Mouse (Mus musculus): ENCODE data around the gene Gm28051. TPM values are rescaled to one million over a fixed set of nuclear protein-coding genes. Genes with fewer than 3 reads are reported as not detected.

Gm28051 gene
- polyA plus RNA-seq, 1 experiment from 2014 or later, result not detected

DNA sequence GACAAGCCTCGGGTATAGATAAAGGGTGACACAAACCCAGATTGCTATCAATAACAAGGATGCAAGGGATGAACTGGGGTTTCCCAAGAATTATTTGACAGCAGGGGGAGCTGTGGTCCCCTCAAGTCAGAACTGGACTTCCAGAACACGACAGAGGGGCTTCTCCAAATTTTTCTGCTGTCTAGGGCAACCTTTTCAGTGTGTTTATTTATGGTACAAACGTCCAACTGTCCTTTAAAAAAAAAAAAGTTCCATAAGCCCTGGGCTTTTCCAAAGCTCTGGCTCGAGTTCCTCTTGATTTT, 54.5 kb downstream of the Gm28051 start:
- peaks cover 13% of the 10 kb centered on the region; the same call in 1 of the 2 replicates for H3K27me3 ChIP-seq
- H3K4me2 ChIP-seq, result peak overlapping the region; percentile 91
- H3K4me1 ChIP-seq, result peaks cover 63% of the 10 kb centered on the region
- H3K27ac ChIP-seq, result peak overlapping the region; percentile 71
- H3K36me3 ChIP-seq (replicated peaks), result no peaks in the 10 kb centered on the region
- ATAC-seq (ENCODE audit: low FRiP score), result no peak
- peak overlapping the region; percentile 83 for H3K9ac ChIP-seq
- peak overlapping the region; percentile 82 for H3K4me3 ChIP-seq (replicated peaks)
- H3K9me3 ChIP-seq, result no peaks in the 10 kb centered on the region
- 5% methylated on average over 4 of the region's 4 CpGs for WGBS

DNA sequence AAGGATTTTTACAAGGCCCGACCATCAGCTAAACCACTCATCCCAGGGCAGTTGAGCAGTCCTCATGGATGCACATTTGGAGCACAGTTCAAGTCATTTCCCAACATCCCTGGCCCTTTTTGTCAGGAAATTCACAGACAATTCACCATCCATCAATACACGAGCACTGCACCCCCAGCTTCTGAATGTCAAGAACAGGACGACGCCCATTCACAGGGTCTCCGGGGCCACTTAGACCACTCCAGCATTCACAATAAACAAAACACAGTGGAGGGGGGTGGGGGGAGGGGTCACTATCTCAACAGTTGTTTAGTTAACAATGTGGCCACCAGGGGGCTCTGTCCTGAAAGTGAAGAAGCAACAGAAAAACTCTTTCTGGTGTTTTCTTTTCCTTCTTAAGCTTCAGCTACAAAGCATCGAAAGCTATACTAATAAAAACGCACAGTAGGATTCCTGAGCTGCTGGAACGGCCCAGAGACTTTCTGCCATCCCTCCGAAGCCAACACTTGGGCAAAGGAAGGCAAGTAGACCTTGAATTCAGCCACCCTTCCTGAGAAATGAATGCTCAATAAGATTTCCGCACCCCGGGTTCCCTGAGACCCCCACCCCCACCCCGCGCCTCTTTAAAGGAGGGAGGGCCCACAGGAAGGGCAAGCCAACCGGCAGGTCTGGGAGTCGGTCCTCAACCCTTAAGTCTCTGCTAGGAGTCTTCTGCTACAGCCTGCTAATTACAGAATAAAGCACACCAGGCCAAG, 55.0 kb downstream of the Gm28051 start:
- Histone ChIP-seq H3K9me3 (no peaks in the 10 kb centered on the region), H3K9ac (no peak overlapping the region; the same call in 1 of the 2 replicates), H3K4me1 (peaks cover 68% of the 10 kb centered on the region), H3K4me3 (replicated peaks) (peak overlapping the region; percentile 82), H3K27ac (peak overlapping the region; percentile 71), H3K4me2 (peak overlapping the region; percentile 91), H3K27me3 (0 out of 2 replicates have a peak, but pooled peaks cover 9% of the 10 kb centered on the region), H3K36me3 (replicated peaks) (no peaks in the 10 kb centered on the region)
- no peak for ATAC-seq (ENCODE audit: low FRiP score)
- WGBS, result 4% methylated on average over 15 of the region's 15 CpGs

DNA sequence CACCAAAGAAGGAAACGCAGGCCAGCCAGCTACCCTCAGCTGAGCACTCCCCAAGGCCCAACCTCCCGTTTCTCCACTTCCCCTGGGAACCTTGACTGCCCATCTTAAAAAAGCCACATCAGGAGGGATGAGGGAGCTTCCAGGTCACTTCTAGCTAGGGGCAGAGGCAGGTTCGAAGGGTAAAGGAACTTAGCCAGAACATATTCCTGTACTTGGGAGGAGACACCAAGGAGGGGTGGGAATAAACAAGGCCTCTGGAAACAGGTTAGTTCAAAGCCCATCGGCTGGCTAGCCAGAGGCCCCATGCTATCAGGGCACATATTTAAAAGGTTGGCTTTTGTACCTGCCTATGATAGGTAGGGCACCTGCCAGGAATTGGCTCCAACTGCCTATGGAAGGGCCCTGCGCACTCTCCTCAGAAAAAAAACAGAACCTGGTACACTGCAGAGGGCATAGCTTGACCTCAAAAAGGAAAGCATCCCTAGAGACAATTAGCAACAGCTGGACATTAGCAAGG, 55.8 kb downstream of the Gm28051 start:
- Histone ChIP-seq H3K4me1 (peaks cover 76% of the 10 kb centered on the region), H3K27me3 (0 out of 2 replicates have a peak, but pooled peaks cover 4% of the 10 kb centered on the region), H3K36me3 (replicated peaks) (no peaks in the 10 kb centered on the region), H3K9ac (no peak overlapping the region), H3K27ac (no peak overlapping the region), H3K4me2 (0 out of 2 replicates have a peak overlapping the region, but pooled peaks have one; percentile 91), H3K4me3 (replicated peaks) (no peak overlapping the region), H3K9me3 (no peaks in the 10 kb centered on the region)
- 92% methylated on average over 5 of the region's 5 CpGs for WGBS
- no peak for ATAC-seq (ENCODE audit: low FRiP score)

DNA sequence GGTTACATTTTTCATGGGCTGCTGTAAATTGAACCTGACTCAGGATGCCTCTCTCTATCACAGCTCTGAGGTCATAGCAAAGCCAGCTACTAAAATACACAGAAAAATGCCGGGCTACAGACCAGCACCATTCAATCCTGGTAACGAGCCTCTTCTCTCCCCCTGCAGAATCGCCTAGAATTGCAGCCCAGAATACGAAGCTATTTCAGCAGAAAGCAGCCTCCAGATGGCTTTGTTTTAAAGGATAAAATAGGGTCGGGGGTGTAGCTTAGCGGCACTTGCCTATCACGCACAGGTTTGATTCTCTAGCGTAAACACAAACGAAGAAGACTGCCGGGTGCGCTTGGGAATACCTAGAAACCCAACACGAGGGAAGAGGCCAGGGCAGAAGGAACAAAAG, 57.1 kb downstream of the Gm28051 start:
- Histone ChIP-seq H3K9me3 (no peaks in the 10 kb centered on the region), H3K4me2 (no peak overlapping the region), H3K9ac (no peak overlapping the region), H3K4me1 (peaks cover 80% of the 10 kb centered on the region), H3K4me3 (replicated peaks) (no peak overlapping the region), H3K27ac (no peak overlapping the region), H3K36me3 (replicated peaks) (no peaks in the 10 kb centered on the region), H3K27me3 (no peaks in the 10 kb centered on the region)
- 50% methylated on average over 12 of the region's 12 CpGs for WGBS
- no peak for ATAC-seq (ENCODE audit: low FRiP score)

DNA sequence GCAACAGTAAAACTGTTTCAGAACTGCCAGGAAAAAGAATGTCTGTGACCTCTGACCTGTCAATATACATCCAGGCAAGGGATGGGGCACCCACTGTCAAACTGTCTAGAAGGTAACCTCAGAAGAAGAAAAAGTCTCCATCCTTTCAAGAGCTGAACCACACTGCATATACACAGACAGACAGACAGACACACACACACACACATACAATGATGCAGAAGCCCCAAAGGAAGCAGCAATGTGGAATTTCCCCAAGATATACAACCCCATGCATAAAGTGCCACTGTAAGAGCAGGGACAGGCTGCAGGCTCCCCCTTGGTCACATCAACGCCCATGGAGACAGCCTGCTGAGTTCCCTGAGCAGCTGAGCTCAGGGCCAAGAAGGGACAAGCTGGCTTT, 58.4 kb downstream of the Gm28051 start:
- Histone ChIP-seq H3K4me2 (no peak overlapping the region; the same call in 1 of the 2 replicates), H3K4me3 (replicated peaks) (no peak overlapping the region), H3K9me3 (no peaks in the 10 kb centered on the region), H3K9ac (peak overlapping the region; percentile 26; the same call in 1 of the 2 replicates), H3K27me3 (no peaks in the 10 kb centered on the region), H3K27ac (peak overlapping the region; percentile 88), H3K4me1 (peaks cover 83% of the 10 kb centered on the region), H3K36me3 (replicated peaks) (no peaks in the 10 kb centered on the region)
- 21% methylated on average over 1 of the region's 1 CpGs for WGBS
- no peak for ATAC-seq (ENCODE audit: low FRiP score)

DNA sequence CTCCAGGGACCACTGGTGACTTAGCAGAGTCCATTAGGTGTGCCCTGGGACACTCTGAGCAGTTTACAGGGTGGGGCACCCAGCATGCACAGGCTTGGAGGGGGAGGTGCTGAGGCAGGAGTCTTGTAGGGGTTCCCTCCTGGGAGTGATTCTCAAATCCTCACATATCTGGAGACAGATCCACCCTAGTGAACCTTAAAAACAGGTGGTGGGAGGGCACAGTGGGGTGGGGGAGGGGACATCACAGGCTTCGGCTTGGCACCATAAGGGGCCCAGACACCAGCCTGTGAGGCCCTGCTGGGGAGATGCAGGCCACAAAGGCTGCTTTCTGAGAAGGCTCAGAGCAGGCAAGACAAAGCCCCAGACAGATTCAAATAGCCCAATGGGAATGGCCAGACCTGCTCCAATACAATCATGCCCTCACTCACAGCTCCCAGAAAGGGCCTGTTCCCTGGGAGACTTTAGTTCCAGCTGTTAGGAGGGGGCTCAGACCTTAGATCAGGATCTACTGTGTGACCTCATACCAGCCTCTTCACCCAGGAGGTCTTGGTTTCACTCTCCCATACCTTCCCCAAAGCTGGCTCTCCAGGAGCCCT, 59.4 kb downstream of the Gm28051 start:
- Histone ChIP-seq H3K4me2 (peak overlapping the region; percentile 13), H3K27ac (peak overlapping the region; percentile 88), H3K9ac (peak overlapping the region; percentile 44), H3K9me3 (no peaks in the 10 kb centered on the region), H3K27me3 (no peaks in the 10 kb centered on the region), H3K4me3 (replicated peaks) (no peak overlapping the region), H3K36me3 (replicated peaks) (no peaks in the 10 kb centered on the region), H3K4me1 (peaks cover 73% of the 10 kb centered on the region)
- 0% methylated on average over 1 of the region's 1 CpGs for WGBS
- peak; percentile 68 for ATAC-seq (ENCODE audit: low FRiP score)

DNA sequence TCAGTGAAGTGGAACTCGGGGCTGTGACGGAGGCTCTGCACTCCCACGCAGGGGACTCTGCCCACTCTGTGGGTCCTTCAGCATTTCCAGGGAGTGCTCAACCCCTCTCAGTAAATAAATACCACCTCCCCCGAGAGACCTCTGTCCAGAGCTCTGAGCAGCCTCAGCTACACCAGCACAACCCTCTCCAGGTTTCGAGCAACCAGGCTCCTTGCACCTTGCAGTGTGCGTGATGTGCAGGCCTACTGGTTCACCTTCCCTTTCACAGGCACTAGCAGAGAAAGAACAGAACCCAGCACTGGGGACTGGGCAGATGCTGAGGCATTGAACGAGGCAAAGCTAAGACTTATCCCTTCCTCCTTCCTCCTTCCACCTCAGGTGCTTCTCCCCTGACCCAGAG, 60.2 kb downstream of the Gm28051 start:
- Histone ChIP-seq H3K4me3 (replicated peaks) (no peak overlapping the region), H3K4me2 (no peak overlapping the region), H3K36me3 (replicated peaks) (no peaks in the 10 kb centered on the region), H3K27me3 (no peaks in the 10 kb centered on the region), H3K9ac (no peak overlapping the region), H3K9me3 (no peaks in the 10 kb centered on the region), H3K27ac (peak overlapping the region; percentile 88), H3K4me1 (peaks cover 65% of the 10 kb centered on the region)
- WGBS, result 82% methylated on average over 7 of the region's 7 CpGs
- no peak for ATAC-seq (ENCODE audit: low FRiP score)

DNA sequence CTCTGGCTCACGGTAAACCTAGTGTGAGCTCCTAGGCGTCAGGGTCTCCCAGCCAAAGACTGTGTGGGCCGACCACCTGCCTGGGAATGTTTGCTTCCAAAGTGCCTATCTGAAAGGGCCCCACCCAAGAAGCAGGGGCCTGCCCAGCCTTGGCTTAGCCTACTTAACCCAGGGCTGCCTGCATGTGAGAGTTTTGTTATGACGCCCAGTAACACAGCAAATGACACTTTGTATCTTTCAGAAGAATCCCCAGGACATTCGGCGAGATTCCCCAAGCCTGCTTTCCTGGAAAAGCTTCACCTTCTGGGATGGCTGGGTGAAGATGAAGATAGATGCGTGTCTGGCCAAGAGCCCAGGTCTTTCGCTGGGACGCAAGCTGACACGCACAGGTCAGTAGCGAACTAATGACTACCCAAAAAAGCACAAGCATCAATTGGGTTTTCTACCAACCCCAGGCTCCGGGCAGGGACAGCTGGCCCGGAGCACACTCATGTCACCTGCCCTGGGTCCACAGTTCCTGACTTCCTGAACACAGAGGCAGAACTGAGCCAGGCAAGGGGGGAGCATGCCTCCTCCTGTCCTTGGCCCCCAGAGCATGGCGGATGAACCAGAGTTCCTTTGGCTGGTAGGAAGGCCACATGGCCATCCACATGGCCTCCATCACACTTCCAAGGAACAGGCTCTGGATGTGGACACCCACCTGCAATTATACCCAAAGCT, 60.8 kb downstream of the Gm28051 start:
- Histone ChIP-seq H3K27ac (peak overlapping the region; percentile 88; the same call in 1 of the 2 replicates), H3K4me1 (peaks cover 59% of the 10 kb centered on the region), H3K27me3 (no peaks in the 10 kb centered on the region), H3K4me3 (replicated peaks) (no peak overlapping the region), H3K9me3 (no peaks in the 10 kb centered on the region), H3K4me2 (no peak overlapping the region), H3K9ac (no peak overlapping the region), H3K36me3 (replicated peaks) (no peaks in the 10 kb centered on the region)
- 89% methylated on average over 14 of the region's 14 CpGs for WGBS
- ATAC-seq (ENCODE audit: low FRiP score), result no peak

DNA sequence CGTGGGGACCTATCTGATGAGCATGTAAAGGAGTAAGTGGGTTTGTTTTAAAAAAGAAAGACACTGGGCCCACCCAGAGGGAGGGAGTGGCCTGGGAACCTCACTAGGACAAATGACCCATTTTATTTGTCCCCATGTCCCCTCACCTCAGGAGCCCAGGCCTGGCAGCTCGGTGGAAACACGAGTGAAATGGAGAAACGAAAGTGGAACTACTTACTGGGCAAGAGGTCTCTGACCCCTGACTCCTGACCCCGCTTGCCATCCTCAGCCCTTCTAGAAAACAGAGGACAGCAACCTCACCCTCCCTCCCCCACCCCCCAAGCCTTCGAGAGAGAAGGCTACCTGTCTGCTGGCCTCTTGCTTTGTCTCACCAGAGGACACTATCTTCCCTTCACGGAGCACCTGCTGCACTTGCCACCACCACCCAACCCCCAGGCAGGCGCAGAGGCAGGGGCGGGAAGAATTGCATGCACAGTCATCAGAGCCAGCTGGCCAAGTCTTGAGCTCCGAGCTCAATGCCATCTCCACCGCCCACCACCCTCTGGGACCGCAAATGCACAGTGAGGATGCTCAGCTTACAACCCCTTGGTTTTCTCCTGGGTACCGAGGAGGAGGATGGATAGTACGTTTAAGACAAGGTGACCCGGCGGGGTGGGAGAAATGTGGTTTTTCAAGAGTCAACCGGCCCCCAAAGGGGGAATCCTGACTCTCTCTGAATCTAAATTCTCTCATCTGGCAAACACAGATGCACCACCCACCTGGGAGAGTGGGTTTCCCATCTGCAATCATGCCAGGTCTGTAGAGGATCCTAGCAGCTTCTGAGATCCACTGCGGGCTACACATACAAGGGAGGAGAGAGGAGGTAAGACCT, 62.0 kb downstream of the Gm28051 start:
- no peaks in the 10 kb centered on the region for H3K27me3 ChIP-seq
- no peak overlapping the region for H3K4me2 ChIP-seq
- peaks cover 57% of the 10 kb centered on the region for H3K4me1 ChIP-seq
- no peak for ATAC-seq (ENCODE audit: low FRiP score)
- no peaks in the 10 kb centered on the region for H3K36me3 ChIP-seq (replicated peaks)
- H3K9me3 ChIP-seq, result no peaks in the 10 kb centered on the region
- H3K4me3 ChIP-seq (replicated peaks), result no peak overlapping the region
- no peak overlapping the region for H3K27ac ChIP-seq
- H3K9ac ChIP-seq, result 0 out of 2 replicates have a peak overlapping the region, but pooled peaks have one; percentile 12
- WGBS, result 63% methylated on average over 18 of the region's 18 CpGs

DNA sequence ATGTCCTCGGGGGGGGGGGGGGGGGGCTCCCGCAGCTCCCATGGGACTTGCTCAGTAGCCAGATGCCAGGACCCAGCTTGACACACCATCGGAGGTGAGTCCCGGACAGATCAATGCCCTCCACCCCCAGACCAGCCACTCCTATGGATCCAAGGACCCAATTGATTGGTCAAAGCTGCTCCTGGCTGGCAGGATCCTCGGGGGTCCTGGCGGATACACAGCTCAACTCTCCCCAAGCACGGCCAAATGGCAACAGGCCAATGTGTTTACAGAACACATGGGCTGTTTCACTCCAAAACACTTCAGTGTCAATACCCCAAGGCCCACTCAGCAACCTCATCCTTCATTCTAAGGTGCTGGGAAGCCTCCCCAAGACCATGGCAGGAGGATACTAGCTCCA, 65.8 kb downstream of the Gm28051 start:
- H3K4me1 ChIP-seq, result peaks cover 19% of the 10 kb centered on the region
- 84% methylated on average over 7 of the region's 7 CpGs for WGBS
- H3K4me3 ChIP-seq (replicated peaks), result no peak overlapping the region
- H3K9me3 ChIP-seq, result no peaks in the 10 kb centered on the region
- H3K27me3 ChIP-seq, result no peaks in the 10 kb centered on the region
- H3K9ac ChIP-seq, result no peak overlapping the region
- ATAC-seq (ENCODE audit: low FRiP score), result no peak
- no peaks in the 10 kb centered on the region for H3K36me3 ChIP-seq (replicated peaks)
- H3K27ac ChIP-seq, result no peak overlapping the region
- no peak overlapping the region for H3K4me2 ChIP-seq

DNA sequence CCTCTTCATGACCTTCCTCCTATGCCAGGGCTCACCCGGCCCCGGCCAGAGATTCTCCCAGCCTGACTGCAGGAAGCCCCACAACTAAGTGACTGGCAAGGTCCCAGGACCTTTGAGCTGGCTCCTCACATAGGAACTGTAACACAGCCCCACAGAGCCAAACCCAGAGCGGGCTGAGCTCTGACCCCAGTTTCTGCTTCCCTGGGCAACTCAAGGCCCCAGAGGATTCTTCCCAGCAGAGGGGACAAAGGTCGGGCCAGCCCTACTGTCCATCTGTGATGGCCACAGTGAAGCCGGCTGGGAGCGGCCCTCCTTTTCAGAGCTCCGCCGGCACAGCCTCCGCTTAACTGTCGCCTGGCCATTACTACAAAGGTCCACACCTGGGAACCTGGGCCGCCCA, 66.4 kb downstream of the Gm28051 start:
- no peaks in the 10 kb centered on the region for H3K27me3 ChIP-seq
- no peak overlapping the region for H3K4me2 ChIP-seq
- peaks cover 15% of the 10 kb centered on the region for H3K4me1 ChIP-seq
- H3K9me3 ChIP-seq, result no peaks in the 10 kb centered on the region
- no peak overlapping the region for H3K9ac ChIP-seq
- 77% methylated on average over 11 of the region's 11 CpGs for WGBS
- no peak overlapping the region for H3K4me3 ChIP-seq (replicated peaks)
- H3K27ac ChIP-seq, result no peak overlapping the region
- no peak for ATAC-seq (ENCODE audit: low FRiP score)
- H3K36me3 ChIP-seq (replicated peaks), result no peaks in the 10 kb centered on the region

All from forebrain, embryonic 12.5 days (tissue).